Mouse (Mus musculus) erythroblast, embryonic 14.5 days (primary cell): ENCODE measurements around the gene Spo11.

Experiments used
- GATA1 ChIP-seq: IDR thresholded peaks from 2 replicates; pipeline ENCODE4 v1.6.1; 2012; ENCODE audit warnings: low read length, inconsistent platforms, mixed read lengths
- TAL1 ChIP-seq: IDR thresholded peaks from 3 replicates; pipeline ENCODE4 v1.6.1; 2012; ENCODE audit warnings: low read length, inconsistent platforms, mixed read lengths

- TF ChIP-seq GATA1 (peak; percentile 96), TAL1 (peak; percentile 95)
These were observed 60.5 kb downstream of the Spo11 start for GRCm38 (mm10) chr2:173037827-173038607.
